Mouse (Mus musculus) Patski (cell line): Measurements from ENCODE around the gene Tlx1. TPM values are rescaled to one million over a fixed set of nuclear protein-coding genes. Genes with fewer than 3 reads are reported as not detected.

Experiments
- ATAC-seq: fragments of 100-300 bp; one replicate; pipeline ENCODE4 v1.8.0; 2021
- CTCF ChIA-PET: fragments of 350-600 bp; sonication (Branson Sonifier 250); formaldehyde crosslinking; loops from one replicate; lab custom pipeline; 2022; ENCODE audit warnings: inconsistent platforms; lab: Charles Lee
- POLR2A ChIA-PET: fragments of 350-600 bp; sonication (Branson Sonifier 250); formaldehyde crosslinking; loops from one replicate; lab custom pipeline; 2022; ENCODE audit warnings: antibody characterized with exemption, inconsistent platforms; lab: Charles Lee
- DNase-seq: peaks from one replicate; pipeline ENCODE4 v3.0.0-alpha.2; 2011; ENCODE audit warnings: low read depth, low spot score
- H3K27me3 ChIP-seq: fragments of 371-371 bp; one replicate; pipeline ENCODE4 v1.5.1; 2021
- CTCF ChIP-seq: fragments of 100-300 bp; IDR thresholded peaks from one replicate; pipeline ENCODE4 v1.5.1; 2021
- in situ Hi-C: fragments of 300-500 bp; cut with MboI; formaldehyde crosslinking; loops from 3 replicates; pipeline ENCODE4 v1.11.1; 2018; ENCODE audit warnings: low pct_unique_long_range_greater_than_20kb, mixed read lengths
- polyA plus RNA-seq: library from polyadenylated mRNA; unstranded; gene quantifications from one replicate; pipeline ENCODE4 v1.2.3, GENCODE M21; 2021

The Tlx1 gene
- polyA plus RNA-seq, 1 experiment from 2014 or later, result not detected

DNA sequence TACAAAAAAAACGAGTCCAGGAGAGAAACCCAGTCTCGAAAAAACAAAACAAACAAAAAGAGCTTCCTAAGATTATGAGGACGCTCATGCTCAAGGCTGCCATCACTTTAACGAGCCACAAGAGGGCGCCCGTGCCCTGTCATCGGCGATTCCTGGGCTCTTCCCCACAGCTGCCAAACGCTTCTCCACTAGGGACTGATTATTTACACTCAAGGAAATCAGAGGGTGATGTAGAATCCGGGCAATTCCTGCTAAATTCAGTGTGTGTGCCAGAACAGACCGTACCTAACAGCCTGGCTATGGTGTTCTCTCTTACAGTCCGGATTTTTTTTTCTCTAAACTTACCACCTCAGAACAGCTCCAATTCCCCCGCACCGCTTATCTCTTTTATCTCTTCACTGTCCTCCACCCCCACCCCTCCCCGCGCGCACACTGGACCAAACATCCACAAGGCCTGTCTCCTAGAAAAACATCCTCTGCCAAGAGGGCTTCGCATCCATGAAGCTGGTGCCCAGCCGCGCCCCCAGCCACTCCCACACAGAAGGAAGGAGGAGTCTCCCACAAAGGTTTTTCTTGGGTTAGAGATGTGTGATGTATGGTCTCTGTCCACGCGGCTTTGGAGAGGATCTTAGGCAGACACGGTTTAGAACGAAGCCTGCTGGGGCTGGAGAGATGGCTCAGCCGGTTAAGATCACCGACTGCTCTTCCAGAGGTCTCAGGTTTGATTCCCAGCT lies 26.7 kb downstream of the Tlx1 start:
- peaks cover 29% of the 10 kb centered on the region for H3K27me3 ChIP-seq
- ATAC-seq, result peak; percentile 32
- no peak for DNase-seq
- peak; percentile 92 for TF ChIP-seq CTCF
- POLR2A ChIA-PET, result interaction anchor here (0.6 to 1.4 kb wide), 2 partner anchors 13 to 201 kb away, joined by 3 read pairs; no protein-coding TSS in a partner anchor
- in situ Hi-C loops, result no loop called here
- CTCF ChIA-PET, result interaction anchor here (0.7 to 1.9 kb wide), 5 partner anchors 16 to 368 kb away, joined by 3 to 10 read pairs (median 5); no protein-coding TSS in a partner anchor

DNA sequence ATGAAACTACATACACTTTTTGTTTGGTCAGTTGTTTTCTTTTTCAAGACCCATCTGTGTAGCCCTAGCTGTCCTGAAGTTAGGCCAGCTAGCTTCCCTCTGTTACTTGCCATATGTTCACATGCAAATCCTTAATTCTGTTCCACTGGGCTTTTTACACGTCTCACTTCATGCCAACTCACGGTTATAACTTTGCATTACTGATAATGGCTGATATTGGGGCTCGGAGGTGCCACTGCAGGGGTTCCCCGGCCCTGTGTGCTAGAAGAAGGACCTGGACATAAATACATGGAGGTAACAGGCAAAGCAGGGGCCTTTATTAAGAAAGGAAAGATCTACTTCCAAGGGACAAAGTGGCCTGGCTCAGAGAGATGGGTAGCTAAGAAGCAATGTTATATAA lies 29.0 kb downstream of the Tlx1 start:
- CTCF ChIA-PET, result interaction anchor here (1.5 kb wide), 1 partner anchor 36 kb away, joined by 3 read pairs; no protein-coding TSS in a partner anchor
- POLR2A ChIA-PET, result interaction anchor here (0.6 kb wide), 1 partner anchor 54 kb away, joined by 5 read pairs; no protein-coding TSS in a partner anchor
- in situ Hi-C loops, result no loop called here
- ATAC-seq, result no peak
- no peak for TF ChIP-seq CTCF
- peaks cover 11% of the 10 kb centered on the region for H3K27me3 ChIP-seq
- DNase-seq, result no peak

DNA sequence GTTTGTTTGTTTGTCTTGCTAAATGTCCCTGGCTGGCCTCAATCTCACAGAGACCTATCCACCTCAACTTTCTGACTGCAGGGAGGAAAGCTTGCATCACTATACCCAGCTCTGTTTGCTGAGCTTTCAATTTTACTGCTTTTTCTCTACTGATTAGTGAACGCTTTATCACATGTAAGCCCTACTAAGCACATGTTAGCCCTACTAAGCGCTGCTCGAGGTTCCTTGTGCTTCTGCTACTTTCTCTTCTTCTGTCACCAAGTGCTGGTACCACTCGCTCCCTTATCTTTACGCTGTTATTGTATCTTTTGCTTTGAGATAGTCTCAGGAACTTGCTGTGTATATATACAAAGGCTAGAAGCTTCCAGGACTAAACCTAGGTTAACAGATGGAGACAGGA lies 30.0 kb downstream of the Tlx1 start:
- TF ChIP-seq CTCF, result no peak
- in situ Hi-C loops, result no loop called here
- DNase-seq (no peak), ATAC-seq (no peak)
- ChIA-PET CTCF (interaction anchor here (1.0 to 1.1 kb wide), 2 partner anchors 14 to 20 kb away, joined by 3 to 5 read pairs; no protein-coding TSS in a partner anchor), POLR2A (no interaction called here)
- H3K27me3 ChIP-seq, result peaks cover 11% of the 10 kb centered on the region

DNA sequence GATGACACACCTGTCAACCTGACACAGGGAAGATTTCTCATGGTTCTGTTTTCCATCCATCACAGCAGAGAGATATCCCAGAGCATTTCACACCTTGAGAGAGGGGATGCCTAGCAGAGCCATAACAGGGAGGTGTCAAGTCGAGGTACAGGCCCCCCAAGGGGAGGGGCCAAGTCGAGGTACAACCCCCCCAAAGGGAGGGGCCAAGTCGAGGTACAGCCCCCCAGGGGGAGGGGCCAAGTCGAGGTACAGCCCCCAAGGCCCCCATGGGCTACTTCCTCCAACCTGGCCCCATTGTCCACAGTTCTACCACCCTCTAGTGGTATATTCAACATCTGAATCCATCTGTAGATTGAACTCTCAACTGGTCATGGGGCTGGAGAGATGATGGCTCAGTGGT lies 44.2 kb downstream of the Tlx1 start:
- ChIA-PET CTCF (interaction anchor here (1.2 kb wide), 1 partner anchor 14 kb away, joined by 3 read pairs; no protein-coding TSS in a partner anchor), POLR2A (no interaction called here)
- peaks cover 10% of the 10 kb centered on the region for H3K27me3 ChIP-seq
- in situ Hi-C loops, result no loop called here
- TF ChIP-seq CTCF, result no peak
- DNase-seq (no peak), ATAC-seq (peak; percentile 21)

DNA sequence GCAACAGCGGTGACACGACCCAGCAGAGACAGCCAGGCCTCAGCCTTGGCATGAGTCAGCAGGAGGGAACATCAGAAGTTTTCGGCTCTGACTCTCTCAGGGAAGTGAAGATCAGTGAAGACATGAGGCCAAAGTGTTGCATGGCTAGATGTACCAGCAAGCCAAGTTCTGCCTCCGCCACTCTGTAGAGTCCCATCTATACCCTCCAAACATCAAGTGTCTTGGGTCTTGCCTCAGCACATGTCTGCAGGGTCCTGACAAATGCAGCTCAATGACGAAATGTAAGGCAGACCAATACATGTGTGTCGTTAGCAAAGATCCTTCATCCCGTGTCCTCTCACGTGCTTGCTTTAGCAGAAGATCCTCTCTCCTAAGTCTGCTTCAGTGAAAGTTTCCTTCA lies 46.5 kb downstream of the Tlx1 start:
- ChIA-PET CTCF (no interaction called here), POLR2A (no interaction called here)
- TF ChIP-seq CTCF, result no peak
- in situ Hi-C loops, result no loop called here
- peaks cover 17% of the 10 kb centered on the region for H3K27me3 ChIP-seq
- ATAC-seq (no peak), DNase-seq (no peak)

DNA sequence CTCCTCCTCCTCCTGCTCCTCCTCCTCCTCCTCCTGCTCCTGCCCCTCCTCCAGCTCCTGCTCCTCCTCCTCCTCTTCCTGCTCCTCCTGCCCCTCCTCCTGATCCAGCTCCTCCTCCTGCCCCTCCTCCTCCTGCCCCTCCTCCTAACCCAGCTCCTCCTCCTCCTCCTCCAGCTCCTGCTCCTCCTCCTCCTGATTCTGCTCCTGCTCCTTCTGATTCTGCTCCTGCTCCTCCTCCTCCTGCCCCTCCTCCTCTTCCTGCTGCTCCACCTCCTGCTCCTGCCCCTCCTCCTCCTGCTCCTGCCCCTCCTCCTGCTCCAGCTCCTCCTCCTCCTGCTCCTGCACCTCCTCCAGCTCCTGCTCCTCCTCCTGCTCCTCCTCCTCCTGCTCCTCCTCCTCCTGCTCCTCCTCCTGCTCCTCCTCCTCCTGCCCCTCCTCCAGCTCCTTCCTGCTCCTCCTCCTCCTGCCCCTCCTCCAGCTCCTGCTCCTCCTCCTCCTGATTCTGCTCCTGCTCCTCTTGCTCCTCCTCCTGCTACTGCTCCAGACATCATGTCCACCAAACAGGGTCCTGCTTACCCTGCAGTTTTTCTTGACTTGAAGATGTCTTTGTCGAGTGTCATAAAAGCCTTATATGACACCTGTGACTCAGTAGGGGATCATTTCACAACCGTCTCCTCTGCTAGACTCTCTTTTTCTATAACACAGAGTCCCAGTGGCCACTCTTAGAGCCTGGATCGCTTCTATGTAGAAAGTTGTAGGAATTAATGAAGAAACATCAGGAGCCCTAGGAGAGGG lies 55.0 kb downstream of the Tlx1 start:
- ATAC-seq, result no peak
- no peak for TF ChIP-seq CTCF
- in situ Hi-C loops, result no loop called here
- CTCF ChIA-PET, result no interaction called here
- no peak for DNase-seq
- POLR2A ChIA-PET, result no interaction called here
- H3K27me3 ChIP-seq, result peaks cover 14% of the 10 kb centered on the region

Other genes starting within 250 kb of the Tlx1 start
- gene Slf2, start 219.5 kb upstream of the Tlx1 start, polyA plus RNA-seq, result 100 TPM
- gene Sema4g, start 161.6 kb upstream of the Tlx1 start, polyA plus RNA-seq, result 8.8 TPM
- gene Twnk, start 145.0 kb upstream of the Tlx1 start, polyA plus RNA-seq, result 27.8 TPM
- gene Mrpl43, start 144.2 kb upstream of the Tlx1 start, polyA plus RNA-seq, result 68.3 TPM
- 114 TPM for gene Lzts2, start 136.3 kb upstream of the Tlx1 start, polyA plus RNA-seq
- 4.9 TPM for gene Pdzd7, start 105.0 kb upstream of the Tlx1 start, polyA plus RNA-seq
- 77.1 TPM for gene Sfxn3, start 103.2 kb upstream of the Tlx1 start, polyA plus RNA-seq
- 2.1 TPM for gene Kazald1, start 75.4 kb upstream of the Tlx1 start, polyA plus RNA-seq
- not detected for gene Lbx1, start 85.1 kb downstream of the Tlx1 start, polyA plus RNA-seq
- gene Btrc, start 213.1 kb downstream of the Tlx1 start, polyA plus RNA-seq, result 42.1 TPM